Mouse (Mus musculus): ENCODE results near the gene Anln. TPM values are rescaled to one million over a fixed set of nuclear protein-coding genes. Genes with fewer than 3 reads are reported as not detected.

Gene Anln
- total RNA-seq (2014; rRNA removed) (3.5 and 6.6 TPM in 2 replicates), polyA plus RNA-seq (2015; fragmentation: Nextera tagmentation; extraction: Ambion mirVana) (2.2 and 2.4 TPM in 2 replicates)

DNA sequence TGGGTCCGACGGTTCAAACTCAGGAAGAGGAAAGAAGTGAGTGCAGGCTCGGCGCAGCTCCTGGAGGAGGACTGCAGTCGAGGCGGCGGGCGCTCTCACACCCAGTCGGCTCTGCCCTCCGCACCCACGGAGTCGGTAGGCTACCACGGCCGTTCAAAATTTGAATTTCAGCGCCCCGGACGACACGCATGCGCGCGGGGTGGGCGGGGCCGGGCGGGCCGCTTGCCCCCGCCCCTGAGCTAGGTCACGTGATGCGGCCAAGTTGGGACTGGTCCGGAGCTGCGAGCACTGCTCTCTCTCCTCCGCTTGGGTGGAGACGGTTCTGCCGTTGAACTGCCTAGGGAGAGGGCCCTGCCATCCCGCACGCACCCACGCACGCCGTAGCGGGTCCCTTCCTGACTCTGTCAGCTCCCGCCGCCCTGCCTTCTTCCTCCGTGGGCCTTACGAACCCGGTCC lies at the start of gene Anln:
TSS of gene Anln (minus strand) at position 168 of the 456 bp plus-strand sequence.
- peaks cover 5% of the 10 kb centered on the region for H3K4me1 ChIP-seq (ENCODE audit: insufficient read depth)
- no peaks in the 10 kb centered on the region for H3K9me3 ChIP-seq (ENCODE audit: low read length)
- DNase-seq (peak; percentile 93), ATAC-seq (peak; percentile 96)
- 4% methylated on average over 41 of the region's 44 CpGs for WGBS
- TF ChIP-seq CTCF (IDR thresholded peaks at IDR 0.05; ENCODE audit: low read depth), result peak; percentile 32; the same call in 1 of the 2 replicates
- no peaks in the 10 kb centered on the region for H3K27me3 ChIP-seq (ENCODE audit: insufficient read depth, low read length)
- H3K27ac ChIP-seq (ENCODE audit: low read depth, low read length), result peak within 1 kb of the TSS; percentile 74
- peak within 1 kb of the TSS; percentile 74 for H3K4me3 ChIP-seq (ENCODE audit: low read depth, low read length)
- H3K9ac ChIP-seq, result peak within 1 kb of the TSS; percentile 75
- H3K36me3 ChIP-seq (ENCODE audit: insufficient read depth), result no peaks in the 10 kb centered on the region
- peak within 1 kb of the TSS; percentile 96 for H3K4me2 ChIP-seq (ENCODE audit: low read depth)

DNA sequence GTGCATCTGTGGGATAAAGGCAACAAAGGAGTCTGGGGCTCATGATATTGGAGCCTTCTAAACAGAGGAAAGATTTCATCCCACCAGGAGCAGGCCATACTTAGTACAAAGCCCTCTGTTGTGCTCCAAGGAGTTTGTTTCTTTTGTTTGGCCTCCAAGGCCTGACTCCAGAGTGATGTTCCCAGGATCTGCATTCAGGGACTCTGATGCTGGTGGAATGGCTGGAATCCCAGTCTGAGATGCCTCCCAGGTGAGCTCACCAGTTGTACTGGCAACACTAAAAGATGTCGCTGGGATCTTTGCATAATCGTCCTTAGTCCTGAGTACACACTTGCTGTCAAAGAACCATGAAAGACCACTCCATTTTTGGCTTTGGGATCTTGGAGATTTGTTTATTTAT lies 45.1 kb upstream of the Anln start:
- 0 out of 2 replicates have a peak, but pooled peaks cover 3% of the 10 kb centered on the region for H3K4me1 ChIP-seq (ENCODE audit: insufficient read depth)
- H3K27me3 ChIP-seq (ENCODE audit: insufficient read depth, low read length), result no peaks in the 10 kb centered on the region
- H3K9ac ChIP-seq, result no peak overlapping the region
- H3K4me2 ChIP-seq (ENCODE audit: low read depth), result no peak overlapping the region
- no peak for TF ChIP-seq CTCF (IDR thresholded peaks at IDR 0.05; ENCODE audit: low read depth)
- DNase-seq (no peak), ATAC-seq (no peak)
- no peak overlapping the region for H3K4me3 ChIP-seq (ENCODE audit: low read depth, low read length)
- H3K9me3 ChIP-seq (ENCODE audit: low read length), result no peaks in the 10 kb centered on the region
- 91% methylated on average over 2 of the region's 2 CpGs for WGBS
- no peak overlapping the region for H3K27ac ChIP-seq (ENCODE audit: low read depth, low read length)
- peaks cover 18% of the 10 kb centered on the region for H3K36me3 ChIP-seq (ENCODE audit: insufficient read depth)

DNA sequence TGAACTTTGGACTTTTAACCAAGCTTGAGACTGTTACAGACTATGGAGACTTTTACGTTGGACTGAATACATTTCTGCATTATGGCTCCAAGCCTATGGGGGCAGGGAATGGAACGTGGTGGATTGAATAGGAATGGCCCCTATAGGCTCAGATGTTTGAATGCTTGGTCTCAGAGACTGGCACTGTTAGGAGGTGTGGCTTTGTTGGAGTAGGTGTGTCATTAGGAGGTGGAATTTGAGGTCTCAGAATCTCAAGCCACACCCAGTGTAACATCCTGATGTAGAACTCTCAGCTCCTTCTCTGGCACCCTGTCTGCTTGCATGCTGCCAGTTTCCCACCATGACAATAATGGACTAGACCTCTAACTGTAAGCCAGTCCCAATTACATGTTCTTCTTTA lies 44.2 kb upstream of the Anln start:
- H3K36me3 ChIP-seq (ENCODE audit: insufficient read depth), result peaks cover 18% of the 10 kb centered on the region
- no peak for TF ChIP-seq CTCF (IDR thresholded peaks at IDR 0.05; ENCODE audit: low read depth)
- WGBS, result 75% methylated on average over 2 of the region's 2 CpGs
- no peak for ATAC-seq
- no peak for DNase-seq
- no peak overlapping the region for H3K27ac ChIP-seq (ENCODE audit: low read depth, low read length)
- H3K9me3 ChIP-seq (ENCODE audit: low read length), result no peaks in the 10 kb centered on the region
- no peak overlapping the region for H3K9ac ChIP-seq
- H3K4me1 ChIP-seq (ENCODE audit: insufficient read depth), result 0 out of 2 replicates have a peak, but pooled peaks cover 3% of the 10 kb centered on the region
- H3K4me2 ChIP-seq (ENCODE audit: low read depth), result no peak overlapping the region
- H3K27me3 ChIP-seq (ENCODE audit: insufficient read depth, low read length), result no peaks in the 10 kb centered on the region
- H3K4me3 ChIP-seq (ENCODE audit: low read depth, low read length), result no peak overlapping the region

DNA sequence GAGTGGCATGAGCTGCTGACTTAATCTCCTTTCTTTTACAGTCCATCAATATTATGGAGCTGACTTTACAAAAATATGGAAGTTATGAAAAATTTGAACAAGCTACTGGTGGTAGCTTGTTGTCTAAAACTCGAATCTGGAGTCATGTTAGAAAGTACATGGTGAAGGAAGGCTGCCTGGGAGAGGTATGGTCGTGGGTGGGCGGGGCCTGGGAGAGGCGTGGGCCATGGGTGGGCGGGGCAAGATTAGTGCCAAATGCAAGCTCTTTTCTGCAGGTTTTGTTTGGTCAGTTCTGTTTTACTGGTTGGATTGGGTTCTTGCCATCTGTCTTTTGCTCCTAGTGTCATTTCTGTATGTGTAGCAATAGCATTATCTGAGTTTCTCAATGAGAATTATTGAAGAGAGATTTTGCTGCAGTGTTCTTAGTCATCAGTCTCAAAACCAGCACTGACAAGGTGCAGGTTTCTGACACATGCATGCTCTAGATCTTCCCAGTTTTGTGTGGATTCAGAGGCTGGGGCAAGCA lies 41.4 kb upstream of the Anln start:
- peaks cover 10% of the 10 kb centered on the region; the same call in 1 of the 2 replicates for H3K36me3 ChIP-seq (ENCODE audit: insufficient read depth)
- DNase-seq (no peak), ATAC-seq (no peak)
- no peak overlapping the region for H3K4me3 ChIP-seq (ENCODE audit: low read depth, low read length)
- no peak for TF ChIP-seq CTCF (IDR thresholded peaks at IDR 0.05; ENCODE audit: low read depth)
- H3K27me3 ChIP-seq (ENCODE audit: insufficient read depth, low read length), result no peaks in the 10 kb centered on the region
- H3K4me2 ChIP-seq (ENCODE audit: low read depth), result no peak overlapping the region
- no peak overlapping the region for H3K27ac ChIP-seq (ENCODE audit: low read depth, low read length)
- H3K9me3 ChIP-seq (ENCODE audit: low read length), result no peaks in the 10 kb centered on the region
- 36% methylated on average over 5 of the region's 5 CpGs for WGBS
- 0 out of 2 replicates have a peak, but pooled peaks cover 3% of the 10 kb centered on the region for H3K4me1 ChIP-seq (ENCODE audit: insufficient read depth)
- no peak overlapping the region for H3K9ac ChIP-seq

DNA sequence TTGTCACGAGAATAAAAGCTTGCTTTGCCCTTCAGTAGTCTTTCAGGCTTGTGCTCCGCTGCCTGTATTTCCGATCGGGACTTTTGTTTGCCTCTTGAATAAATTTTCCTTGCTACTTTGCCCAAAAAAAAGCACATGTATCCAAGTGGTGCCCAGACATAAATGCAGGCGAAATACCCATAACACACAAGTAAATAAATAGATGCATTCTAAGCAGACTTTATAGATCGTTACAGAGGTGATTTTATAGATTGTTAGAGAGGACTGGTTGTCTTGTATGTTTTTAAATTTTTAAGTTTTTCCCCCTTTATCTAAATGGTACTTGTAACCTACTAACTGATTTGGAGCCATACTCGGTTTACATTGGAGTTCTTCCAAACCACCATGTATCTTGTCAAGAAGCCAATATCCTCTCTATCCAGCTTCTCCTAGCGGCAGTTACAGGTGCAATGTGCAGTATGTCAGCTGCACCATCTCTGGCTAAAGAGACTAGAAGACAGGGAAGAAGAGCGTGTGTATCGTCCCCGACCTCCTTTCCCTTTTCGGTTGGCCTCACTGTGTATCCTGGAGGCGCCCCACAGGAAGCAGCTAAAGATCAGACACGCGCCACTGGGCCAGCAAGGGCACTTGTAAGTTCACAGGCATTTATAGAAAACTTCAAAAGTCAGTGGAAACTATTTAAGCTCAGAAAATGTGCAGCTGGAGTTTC lies 40.7 kb upstream of the Anln start:
- Histone ChIP-seq H3K4me2 (ENCODE audit: low read depth) (0 out of 2 replicates have a peak overlapping the region, but pooled peaks have one; percentile 15), H3K27ac (ENCODE audit: low read depth, low read length) (no peak overlapping the region), H3K27me3 (ENCODE audit: insufficient read depth, low read length) (no peaks in the 10 kb centered on the region), H3K9me3 (ENCODE audit: low read length) (no peaks in the 10 kb centered on the region), H3K4me3 (ENCODE audit: low read depth, low read length) (no peak overlapping the region), H3K4me1 (ENCODE audit: insufficient read depth) (0 out of 2 replicates have a peak, but pooled peaks cover 3% of the 10 kb centered on the region), H3K36me3 (ENCODE audit: insufficient read depth) (peaks cover 12% of the 10 kb centered on the region), H3K9ac (no peak overlapping the region)
- 18% methylated on average over 15 of the region's 15 CpGs for WGBS
- DNase-seq (peak; percentile 17), ATAC-seq (no peak)
- peak; percentile 25; the same call in 1 of the 2 replicates for TF ChIP-seq CTCF (IDR thresholded peaks at IDR 0.05; ENCODE audit: low read depth)

DNA sequence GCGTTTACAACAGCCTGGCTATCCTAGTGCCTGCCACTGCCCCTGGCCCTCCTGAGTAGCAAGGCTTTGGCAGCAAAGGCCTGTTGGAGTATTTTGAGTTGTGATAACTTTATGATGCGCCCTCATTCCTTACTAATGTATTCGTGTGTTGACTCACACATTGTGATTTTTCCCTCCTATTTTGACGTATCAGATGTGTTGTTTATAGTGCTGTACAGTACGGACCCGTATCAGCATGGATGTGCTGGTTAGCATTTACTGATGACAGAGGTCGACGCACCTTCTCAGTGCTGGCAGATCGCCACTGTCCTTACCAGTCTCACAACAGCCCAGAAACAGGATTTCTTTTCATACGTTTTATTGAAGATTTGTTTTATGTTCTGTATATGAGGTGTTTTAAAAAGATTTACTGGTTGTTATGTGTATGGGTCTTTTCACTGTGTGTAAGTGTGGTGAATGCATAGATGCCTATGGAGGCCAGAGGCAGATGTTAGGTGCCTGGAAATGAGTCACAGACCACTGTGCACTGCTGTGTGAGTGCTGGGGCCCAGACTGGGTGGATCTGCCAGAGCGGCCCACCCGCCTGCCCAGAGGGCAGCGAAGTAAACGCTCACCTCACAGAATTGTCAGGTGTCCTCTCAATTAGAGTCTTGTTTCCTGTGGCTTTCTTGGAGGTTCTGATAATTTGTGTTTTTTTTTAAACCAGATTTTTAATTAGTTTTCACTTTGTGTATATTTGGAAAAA lies 39.9 kb upstream of the Anln start:
- 70% methylated on average over 14 of the region's 14 CpGs for WGBS

More for the DNA sequence above, 39.9 kb upstream of the Anln start:
- H3K4me1 ChIP-seq (ENCODE audit: insufficient read depth), result 0 out of 2 replicates have a peak, but pooled peaks cover 3% of the 10 kb centered on the region
- no peak for TF ChIP-seq CTCF (IDR thresholded peaks at IDR 0.05; ENCODE audit: low read depth)
- H3K27ac ChIP-seq (ENCODE audit: low read depth, low read length), result no peak overlapping the region
- H3K9me3 ChIP-seq (ENCODE audit: low read length), result no peaks in the 10 kb centered on the region
- H3K27me3 ChIP-seq (ENCODE audit: insufficient read depth, low read length), result no peaks in the 10 kb centered on the region
- ATAC-seq, result no peak
- no peak overlapping the region for H3K9ac ChIP-seq
- H3K36me3 ChIP-seq (ENCODE audit: insufficient read depth), result peaks cover 13% of the 10 kb centered on the region
- DNase-seq, result no peak
- no peak overlapping the region for H3K4me3 ChIP-seq (ENCODE audit: low read depth, low read length)
- no peak overlapping the region for H3K4me2 ChIP-seq (ENCODE audit: low read depth)

All from forebrain, postnatal 0 days (tissue).